Mouse (Mus musculus): ENCODE data around the gene Filip1l. TPM values are rescaled to one million over a fixed set of nuclear protein-coding genes. Genes with fewer than 3 reads are reported as not detected.

Gene Filip1l
- polyA plus RNA-seq, 1 experiment = 3.2 TPM

DNA sequence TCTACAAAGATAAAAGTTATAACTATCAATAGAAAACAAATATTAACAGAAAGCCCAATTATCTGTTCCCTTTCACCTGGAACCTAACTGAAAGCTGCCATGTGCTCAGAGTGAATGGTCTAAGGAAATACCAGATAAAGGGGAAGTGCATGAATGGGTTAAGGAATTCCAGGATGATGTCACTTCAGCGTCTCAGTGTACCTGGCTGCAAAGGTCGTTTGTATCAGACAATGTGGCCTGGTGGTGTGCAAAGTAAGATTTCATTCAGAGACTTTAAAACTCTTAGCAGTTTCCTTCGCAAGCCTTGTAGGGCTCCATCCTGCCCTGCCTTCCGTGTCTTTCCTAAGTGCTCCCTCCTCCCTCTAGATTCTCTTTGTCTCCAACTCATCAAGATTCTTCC, 80.3 kb downstream of the Filip1l start:
- H3K4me1 ChIP-seq (ENCODE audit: control insufficient read depth, insufficient read depth, insufficient read length, low read length) = peaks cover 4% of the 10 kb centered on the region; the same call in 1 of the 2 replicates
- no peak for TF ChIP-seq POLR2A (IDR thresholded peaks at IDR 0.05; ENCODE audit: low read depth, low read length)
- TF ChIP-seq CTCF (IDR thresholded peaks at IDR 0.05; ENCODE audit: extremely low read depth, insufficient read length, insufficient replicate concordance, low read depth, low read length) = no peak
- no peak overlapping the region for H3K27ac ChIP-seq (ENCODE audit: insufficient read depth, low read depth, low read length)
- H3K4me3 ChIP-seq (ENCODE audit: low read depth, low read length) = no peak overlapping the region
- H3K27me3 ChIP-seq (ENCODE audit: control insufficient read depth, insufficient read depth, low read length) = no peaks in the 10 kb centered on the region
- no peaks in the 10 kb centered on the region for H3K36me3 ChIP-seq (ENCODE audit: control insufficient read depth, insufficient read depth, low read length)
- 38% methylated on average over 4 of the region's 4 CpGs for WGBS

DNA sequence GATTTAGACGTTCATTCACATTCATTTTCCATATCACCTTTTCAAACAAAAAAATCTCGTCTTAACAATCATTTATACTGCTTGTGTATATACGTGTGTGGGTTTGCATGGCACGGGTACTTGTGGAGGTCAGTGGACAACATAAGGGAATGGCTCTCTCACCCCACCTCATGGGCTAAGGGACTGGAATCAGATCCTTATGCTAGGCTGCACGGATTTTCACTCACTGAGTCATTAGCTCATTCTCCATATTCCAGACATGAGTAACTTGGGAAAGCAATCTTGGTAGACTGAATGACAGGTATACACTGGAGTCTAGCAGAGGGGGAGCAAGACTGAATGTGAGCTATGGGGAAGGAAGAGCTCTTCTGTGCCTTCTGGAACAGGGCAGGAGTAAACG, 80.8 kb downstream of the Filip1l start:
- Histone ChIP-seq H3K4me3 (ENCODE audit: low read depth, low read length) (no peak overlapping the region), H3K27me3 (ENCODE audit: control insufficient read depth, insufficient read depth, low read length) (no peaks in the 10 kb centered on the region), H3K36me3 (ENCODE audit: control insufficient read depth, insufficient read depth, low read length) (no peaks in the 10 kb centered on the region), H3K4me1 (ENCODE audit: control insufficient read depth, insufficient read depth, insufficient read length, low read length) (peaks cover 4% of the 10 kb centered on the region; the same call in 1 of the 2 replicates), H3K27ac (ENCODE audit: insufficient read depth, low read depth, low read length) (no peak overlapping the region)
- WGBS = 78% methylated on average over 6 of the region's 6 CpGs
- TF ChIP-seq POLR2A (IDR thresholded peaks at IDR 0.05; ENCODE audit: low read depth, low read length) = no peak
- no peak for TF ChIP-seq CTCF (IDR thresholded peaks at IDR 0.05; ENCODE audit: extremely low read depth, insufficient read length, insufficient replicate concordance, low read depth, low read length)

DNA sequence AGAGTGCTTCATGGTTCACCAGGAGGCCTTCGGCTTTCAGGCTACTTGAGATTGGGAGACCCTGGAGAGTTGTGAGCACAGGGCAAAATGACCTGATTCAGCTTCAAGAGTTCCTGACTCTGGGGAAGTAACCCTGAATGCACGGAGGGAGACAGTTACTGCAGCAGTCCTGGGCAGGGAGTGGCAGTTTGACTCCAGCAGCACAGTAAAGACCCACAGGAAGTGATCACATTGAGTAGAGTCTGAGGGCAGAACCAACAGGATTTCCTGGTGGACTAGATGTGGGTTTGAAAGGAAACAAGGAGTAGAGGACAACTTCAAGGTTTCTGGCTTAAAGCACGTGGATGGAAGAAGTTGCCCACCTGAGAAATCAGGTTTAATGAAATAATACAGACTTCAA, 81.7 kb downstream of the Filip1l start:
- 66% methylated on average over 3 of the region's 3 CpGs for WGBS
- no peaks in the 10 kb centered on the region for H3K27me3 ChIP-seq (ENCODE audit: control insufficient read depth, insufficient read depth, low read length)
- TF ChIP-seq POLR2A (IDR thresholded peaks at IDR 0.05; ENCODE audit: low read depth, low read length) = no peak
- TF ChIP-seq CTCF (IDR thresholded peaks at IDR 0.05; ENCODE audit: extremely low read depth, insufficient read length, insufficient replicate concordance, low read depth, low read length) = no peak

DNA sequence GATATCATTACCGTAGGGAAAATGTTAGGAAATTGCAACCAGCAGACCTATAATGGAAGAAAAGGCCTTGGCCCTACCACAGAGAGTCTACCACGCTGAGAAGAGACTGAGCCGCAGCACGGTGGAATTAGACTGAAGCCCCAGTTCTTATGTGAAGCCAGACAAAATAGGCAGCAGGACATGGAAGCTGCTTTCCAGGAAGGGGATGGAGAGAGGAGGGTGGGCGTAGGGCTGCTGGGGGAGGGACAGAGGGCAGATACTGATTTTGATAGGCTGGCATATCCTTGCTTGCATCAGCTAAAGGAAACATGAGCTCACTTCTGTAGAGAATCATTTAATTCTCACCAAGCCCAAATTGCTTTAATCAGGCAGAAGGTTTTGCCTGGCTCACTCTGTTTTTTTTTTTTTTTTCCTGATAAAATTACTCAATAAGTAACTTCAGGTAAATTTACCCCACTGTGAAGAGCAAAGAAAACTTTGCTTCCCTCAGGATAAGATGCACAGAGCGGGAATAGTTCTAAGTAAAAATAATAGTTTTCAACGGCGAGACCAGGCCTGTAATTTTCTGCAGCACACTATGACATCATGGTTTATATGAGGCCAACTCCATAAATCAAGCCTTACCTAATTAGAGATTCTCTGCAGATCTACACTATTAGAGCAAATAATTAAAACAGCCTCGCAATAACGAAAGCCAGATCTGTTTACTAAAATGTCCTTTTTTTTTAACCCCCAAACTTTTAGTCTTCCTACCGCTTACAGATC, 84.8 kb downstream of the Filip1l start:
- TF ChIP-seq POLR2A (IDR thresholded peaks at IDR 0.05; ENCODE audit: low read depth, low read length) = no peak
- no peak for TF ChIP-seq CTCF (IDR thresholded peaks at IDR 0.05; ENCODE audit: extremely low read depth, insufficient read length, insufficient replicate concordance, low read depth, low read length)
- WGBS = 84% methylated on average over 11 of the region's 11 CpGs
- H3K4me3 ChIP-seq (ENCODE audit: low read depth, low read length) = no peak overlapping the region
- H3K4me1 ChIP-seq (ENCODE audit: control insufficient read depth, insufficient read depth, insufficient read length, low read length) = peaks cover 4% of the 10 kb centered on the region; the same call in 1 of the 2 replicates
- H3K27ac ChIP-seq (ENCODE audit: insufficient read depth, low read depth, low read length) = no peak overlapping the region
- no peaks in the 10 kb centered on the region for H3K27me3 ChIP-seq (ENCODE audit: control insufficient read depth, insufficient read depth, low read length)
- H3K36me3 ChIP-seq (ENCODE audit: control insufficient read depth, insufficient read depth, low read length) = no peaks in the 10 kb centered on the region

More for the DNA sequence above, 81.7 kb downstream of the Filip1l start:
- Histone ChIP-seq H3K4me3 (ENCODE audit: low read depth, low read length) (no peak overlapping the region), H3K27ac (ENCODE audit: insufficient read depth, low read depth, low read length) (no peak overlapping the region), H3K4me1 (ENCODE audit: control insufficient read depth, insufficient read depth, insufficient read length, low read length) (peaks cover 4% of the 10 kb centered on the region; the same call in 1 of the 2 replicates), H3K36me3 (ENCODE audit: control insufficient read depth, insufficient read depth, low read length) (no peaks in the 10 kb centered on the region)

DNA sequence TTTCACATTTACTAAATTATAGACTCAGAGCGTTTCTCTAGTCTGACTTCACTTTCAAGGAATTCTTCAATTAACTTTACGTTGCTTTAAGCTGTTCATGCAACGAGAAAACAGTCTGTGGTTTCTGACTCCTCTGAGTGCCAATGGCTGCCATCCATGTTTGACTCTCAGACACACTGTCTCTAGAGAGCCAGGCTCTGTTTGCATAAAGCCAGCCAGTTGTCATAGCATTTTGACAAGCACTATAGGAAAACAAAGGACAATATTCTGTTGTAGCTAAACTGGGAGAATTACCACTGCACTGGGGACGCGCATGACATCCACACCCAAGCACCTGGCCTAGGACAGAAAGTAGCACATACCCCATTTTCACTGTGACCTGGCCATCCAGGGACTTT, 85.4 kb downstream of the Filip1l start:
- Histone ChIP-seq H3K4me1 (ENCODE audit: control insufficient read depth, insufficient read depth, insufficient read length, low read length) (peaks cover 4% of the 10 kb centered on the region; the same call in 1 of the 2 replicates), H3K27me3 (ENCODE audit: control insufficient read depth, insufficient read depth, low read length) (no peaks in the 10 kb centered on the region), H3K4me3 (ENCODE audit: low read depth, low read length) (no peak overlapping the region), H3K27ac (ENCODE audit: insufficient read depth, low read depth, low read length) (0 out of 2 replicates have a peak overlapping the region, but pooled peaks have one; percentile 23), H3K36me3 (ENCODE audit: control insufficient read depth, insufficient read depth, low read length) (no peaks in the 10 kb centered on the region)
- TF ChIP-seq CTCF (IDR thresholded peaks at IDR 0.05; ENCODE audit: extremely low read depth, insufficient read length, insufficient replicate concordance, low read depth, low read length) (no peak), POLR2A (IDR thresholded peaks at IDR 0.05; ENCODE audit: low read depth, low read length) (no peak)
- 86% methylated on average over 5 of the region's 5 CpGs for WGBS

DNA sequence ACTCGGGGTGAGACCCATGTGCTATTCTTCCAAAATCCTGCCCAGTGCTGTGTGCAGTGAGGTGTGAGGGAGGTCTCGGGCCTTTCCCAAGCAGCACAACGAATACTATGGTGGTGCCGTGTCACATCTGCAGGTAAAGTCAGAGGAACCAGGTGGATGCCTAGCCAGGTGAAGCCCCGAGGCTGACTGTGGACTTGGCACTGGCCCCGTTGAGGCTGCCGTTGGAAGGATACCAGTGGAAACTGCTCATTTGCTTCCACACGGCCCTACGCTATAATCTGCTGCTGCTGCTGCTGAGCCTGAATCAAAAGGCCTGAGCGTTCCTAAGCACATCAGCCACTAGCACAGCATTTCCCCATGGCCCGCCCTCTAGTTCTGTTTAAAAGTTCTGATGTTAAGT, 86.3 kb downstream of the Filip1l start:
- no peak overlapping the region for H3K27ac ChIP-seq (ENCODE audit: insufficient read depth, low read depth, low read length)
- WGBS = 84% methylated on average over 11 of the region's 11 CpGs

DNA sequence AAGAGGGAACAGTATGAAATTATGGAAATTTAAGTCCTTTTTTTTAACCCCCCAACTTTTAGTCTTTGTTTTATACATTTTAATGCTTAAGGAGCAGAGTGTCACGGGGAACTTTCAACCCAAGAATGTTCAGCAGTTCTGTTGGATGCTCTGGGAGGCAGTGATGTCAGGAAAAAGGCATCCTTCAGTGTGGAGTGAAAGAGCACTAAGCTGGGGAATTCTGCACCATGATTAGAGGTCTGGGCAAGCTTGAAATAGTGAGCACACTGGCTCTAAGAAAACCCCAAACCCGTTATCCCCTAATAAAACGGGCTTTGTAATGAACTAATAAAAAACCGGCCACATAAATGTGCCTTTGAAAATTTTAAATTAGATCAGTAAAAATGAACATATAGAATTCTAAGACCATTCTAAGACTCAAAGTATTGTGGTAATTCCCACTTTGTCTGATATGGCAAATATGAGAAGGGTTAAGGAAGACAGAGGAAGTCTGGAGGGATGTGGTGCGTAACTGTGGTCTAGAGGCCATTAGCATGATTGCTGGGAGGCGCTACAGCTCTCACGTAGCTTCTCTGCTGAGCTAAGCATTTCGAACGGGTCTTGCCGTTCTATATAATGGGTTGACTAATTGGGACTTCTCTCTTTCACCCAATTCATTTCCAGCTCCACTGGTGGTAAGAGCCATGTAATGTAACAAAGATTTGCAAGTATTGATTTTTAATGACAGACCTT, 88.0 kb downstream of the Filip1l start:
- WGBS = 87% methylated on average over 10 of the region's 10 CpGs
- TF ChIP-seq POLR2A (IDR thresholded peaks at IDR 0.05; ENCODE audit: low read depth, low read length) (no peak), CTCF (IDR thresholded peaks at IDR 0.05; ENCODE audit: extremely low read depth, insufficient read length, insufficient replicate concordance, low read depth, low read length) (no peak)
- no peaks in the 10 kb centered on the region for H3K4me1 ChIP-seq (ENCODE audit: control insufficient read depth, insufficient read depth, insufficient read length, low read length)

More for the DNA sequence above, 86.3 kb downstream of the Filip1l start:
- H3K27me3 ChIP-seq (ENCODE audit: control insufficient read depth, insufficient read depth, low read length) = no peaks in the 10 kb centered on the region
- no peak overlapping the region for H3K4me3 ChIP-seq (ENCODE audit: low read depth, low read length)
- TF ChIP-seq CTCF (IDR thresholded peaks at IDR 0.05; ENCODE audit: extremely low read depth, insufficient read length, insufficient replicate concordance, low read depth, low read length) = no peak
- TF ChIP-seq POLR2A (IDR thresholded peaks at IDR 0.05; ENCODE audit: low read depth, low read length) = no peak
- peaks cover 4% of the 10 kb centered on the region; the same call in 1 of the 2 replicates for H3K4me1 ChIP-seq (ENCODE audit: control insufficient read depth, insufficient read depth, insufficient read length, low read length)
- no peaks in the 10 kb centered on the region for H3K36me3 ChIP-seq (ENCODE audit: control insufficient read depth, insufficient read depth, low read length)

More for the DNA sequence above, 88.0 kb downstream of the Filip1l start:
- no peak overlapping the region for H3K4me3 ChIP-seq (ENCODE audit: low read depth, low read length)
- H3K36me3 ChIP-seq (ENCODE audit: control insufficient read depth, insufficient read depth, low read length) = no peaks in the 10 kb centered on the region
- no peak overlapping the region for H3K27ac ChIP-seq (ENCODE audit: insufficient read depth, low read depth, low read length)
- no peaks in the 10 kb centered on the region for H3K27me3 ChIP-seq (ENCODE audit: control insufficient read depth, insufficient read depth, low read length)
